Mouse (Mus musculus): ENCODE data around the gene Ap4s1. TPM values are rescaled to one million over a fixed set of nuclear protein-coding genes. Genes with fewer than 3 reads are reported as not detected.

The Ap4s1 gene
- polyA plus RNA-seq, 1 experiment from 2014 or later = 37.8 TPM

- no peaks in the 10 kb centered on the region for H3K4me1 ChIP-seq (ENCODE audit: control insufficient read depth, insufficient read depth, low read length)
- no peak overlapping the region for H3K4me3 ChIP-seq (ENCODE audit: low read length)
- no peak overlapping the region for H3K9ac ChIP-seq (ENCODE audit: low read depth, low read length)
- H3K4me2 ChIP-seq (replicated peaks; ENCODE audit: low read depth, low read length) = no peak overlapping the region
- H3K9me3 ChIP-seq (ENCODE audit: control insufficient read depth, low read length) = no peaks in the 10 kb centered on the region
- WGBS = 65% methylated on average over 3 of the region's 3 CpGs
- H3K36me3 ChIP-seq (ENCODE audit: control insufficient read depth, insufficient read depth, low read length) = no peaks in the 10 kb centered on the region
- no peaks in the 10 kb centered on the region for H3K27me3 ChIP-seq (ENCODE audit: control insufficient read depth, insufficient read depth, low read length)
- H3K27ac ChIP-seq (ENCODE audit: low read depth, low read length) = no peak overlapping the region
- no peak for ATAC-seq (ENCODE audit: low FRiP score, low TSS enrichment)
Measured at GRCm38 (mm10) chr12:51709741-51710140, 18.9 kb downstream of the Ap4s1 start.

- H3K4me3 ChIP-seq (ENCODE audit: low read length) = no peak overlapping the region
Measured at GRCm38 (mm10) chr12:51710154-51710553, 19.3 kb downstream of the Ap4s1 start.

GRCm38 (mm10) chr12:51712685-51713084 is 21.9 kb downstream of the Ap4s1 start:
- Histone ChIP-seq H3K4me2 (replicated peaks; ENCODE audit: low read depth, low read length) (no peak overlapping the region), H3K27ac (ENCODE audit: low read depth, low read length) (no peak overlapping the region), H3K27me3 (ENCODE audit: control insufficient read depth, insufficient read depth, low read length) (no peaks in the 10 kb centered on the region), H3K9me3 (ENCODE audit: control insufficient read depth, low read length) (no peaks in the 10 kb centered on the region), H3K4me1 (ENCODE audit: control insufficient read depth, insufficient read depth, low read length) (0 out of 2 replicates have a peak, but pooled peaks cover 5% of the 10 kb centered on the region), H3K4me3 (ENCODE audit: low read length) (no peak overlapping the region), H3K36me3 (ENCODE audit: control insufficient read depth, insufficient read depth, low read length) (no peaks in the 10 kb centered on the region), H3K9ac (ENCODE audit: low read depth, low read length) (no peak overlapping the region)
- 68% methylated on average over 1 of the region's 1 CpGs for WGBS
- ATAC-seq (ENCODE audit: low FRiP score, low TSS enrichment) = no peak

More at GRCm38 (mm10) chr12:51710154-51710553, 19.3 kb downstream of the Ap4s1 start:
- ATAC-seq (ENCODE audit: low FRiP score, low TSS enrichment) = no peak; the same call in 1 of the 2 replicates
- 52% methylated on average over 5 of the region's 5 CpGs for WGBS
- Histone ChIP-seq H3K4me1 (ENCODE audit: control insufficient read depth, insufficient read depth, low read length) (no peaks in the 10 kb centered on the region), H3K4me2 (replicated peaks; ENCODE audit: low read depth, low read length) (no peak overlapping the region), H3K36me3 (ENCODE audit: control insufficient read depth, insufficient read depth, low read length) (no peaks in the 10 kb centered on the region), H3K9me3 (ENCODE audit: control insufficient read depth, low read length) (no peaks in the 10 kb centered on the region), H3K27ac (ENCODE audit: low read depth, low read length) (no peak overlapping the region), H3K9ac (ENCODE audit: low read depth, low read length) (no peak overlapping the region), H3K27me3 (ENCODE audit: control insufficient read depth, insufficient read depth, low read length) (no peaks in the 10 kb centered on the region)

GRCm38 (mm10) chr12:51718617-51719016 is 27.8 kb downstream of the Ap4s1 start:
- ATAC-seq (ENCODE audit: low FRiP score, low TSS enrichment) = no peak

GRCm38 (mm10) chr12:51721836-51722235 is 31.0 kb downstream of the Ap4s1 start:
- H3K4me2 ChIP-seq (replicated peaks; ENCODE audit: low read depth, low read length) = no peak overlapping the region
- ATAC-seq (ENCODE audit: low FRiP score, low TSS enrichment) = no peak

More at GRCm38 (mm10) chr12:51718617-51719016, 27.8 kb downstream of the Ap4s1 start:
- Histone ChIP-seq H3K4me1 (ENCODE audit: control insufficient read depth, insufficient read depth, low read length) (0 out of 2 replicates have a peak, but pooled peaks cover 5% of the 10 kb centered on the region), H3K27me3 (ENCODE audit: control insufficient read depth, insufficient read depth, low read length) (no peaks in the 10 kb centered on the region), H3K4me3 (ENCODE audit: low read length) (no peak overlapping the region), H3K36me3 (ENCODE audit: control insufficient read depth, insufficient read depth, low read length) (no peaks in the 10 kb centered on the region; the same call in 1 of the 2 replicates), H3K4me2 (replicated peaks; ENCODE audit: low read depth, low read length) (no peak overlapping the region), H3K9me3 (ENCODE audit: control insufficient read depth, low read length) (no peaks in the 10 kb centered on the region), H3K27ac (ENCODE audit: low read depth, low read length) (no peak overlapping the region), H3K9ac (ENCODE audit: low read depth, low read length) (no peak overlapping the region)
- WGBS = 90% methylated on average over 6 of the region's 6 CpGs

GRCm38 (mm10) chr12:51729058-51729457 is 38.2 kb downstream of the Ap4s1 start:
- Histone ChIP-seq H3K27ac (ENCODE audit: low read depth, low read length) (peak overlapping the region; percentile 18; the same call in 1 of the 2 replicates), H3K4me3 (ENCODE audit: low read length) (no peak overlapping the region), H3K9ac (ENCODE audit: low read depth, low read length) (no peak overlapping the region), H3K4me1 (ENCODE audit: control insufficient read depth, insufficient read depth, low read length) (0 out of 2 replicates have a peak, but pooled peaks cover 3% of the 10 kb centered on the region), H3K27me3 (ENCODE audit: control insufficient read depth, insufficient read depth, low read length) (no peaks in the 10 kb centered on the region), H3K9me3 (ENCODE audit: control insufficient read depth, low read length) (no peaks in the 10 kb centered on the region), H3K36me3 (ENCODE audit: control insufficient read depth, insufficient read depth, low read length) (no peaks in the 10 kb centered on the region), H3K4me2 (replicated peaks; ENCODE audit: low read depth, low read length) (no peak overlapping the region)
- ATAC-seq (ENCODE audit: low FRiP score, low TSS enrichment) = no peak
- 59% methylated on average over 11 of the region's 11 CpGs for WGBS

More at GRCm38 (mm10) chr12:51721836-51722235, 31.0 kb downstream of the Ap4s1 start:
- Histone ChIP-seq H3K36me3 (ENCODE audit: control insufficient read depth, insufficient read depth, low read length) (no peaks in the 10 kb centered on the region; the same call in 1 of the 2 replicates), H3K4me1 (ENCODE audit: control insufficient read depth, insufficient read depth, low read length) (0 out of 2 replicates have a peak, but pooled peaks cover 3% of the 10 kb centered on the region), H3K27me3 (ENCODE audit: control insufficient read depth, insufficient read depth, low read length) (no peaks in the 10 kb centered on the region), H3K27ac (ENCODE audit: low read depth, low read length) (no peak overlapping the region), H3K9ac (ENCODE audit: low read depth, low read length) (no peak overlapping the region), H3K4me3 (ENCODE audit: low read length) (no peak overlapping the region), H3K9me3 (ENCODE audit: control insufficient read depth, low read length) (no peaks in the 10 kb centered on the region)
- WGBS = 88% methylated on average over 8 of the region's 8 CpGs

- Histone ChIP-seq H3K9me3 (ENCODE audit: control insufficient read depth, low read length) (no peaks in the 10 kb centered on the region), H3K36me3 (ENCODE audit: control insufficient read depth, insufficient read depth, low read length) (no peaks in the 10 kb centered on the region), H3K27ac (ENCODE audit: low read depth, low read length) (no peak overlapping the region), H3K9ac (ENCODE audit: low read depth, low read length) (no peak overlapping the region), H3K4me1 (ENCODE audit: control insufficient read depth, insufficient read depth, low read length) (0 out of 2 replicates have a peak, but pooled peaks cover 3% of the 10 kb centered on the region), H3K27me3 (ENCODE audit: control insufficient read depth, insufficient read depth, low read length) (no peaks in the 10 kb centered on the region), H3K4me2 (replicated peaks; ENCODE audit: low read depth, low read length) (no peak overlapping the region), H3K4me3 (ENCODE audit: low read length) (no peak overlapping the region)
- WGBS = 93% methylated on average over 9 of the region's 9 CpGs
- ATAC-seq (ENCODE audit: low FRiP score, low TSS enrichment) = no peak
Measured at GRCm38 (mm10) chr12:51729827-51730226, 39.0 kb downstream of the Ap4s1 start.

- Histone ChIP-seq H3K4me1 (ENCODE audit: control insufficient read depth, insufficient read depth, low read length) (peaks cover 12% of the 10 kb centered on the region), H3K9ac (ENCODE audit: low read depth, low read length) (no peak overlapping the region), H3K27me3 (ENCODE audit: control insufficient read depth, insufficient read depth, low read length) (no peaks in the 10 kb centered on the region), H3K4me3 (ENCODE audit: low read length) (no peak overlapping the region), H3K9me3 (ENCODE audit: control insufficient read depth, low read length) (no peaks in the 10 kb centered on the region), H3K36me3 (ENCODE audit: control insufficient read depth, insufficient read depth, low read length) (no peaks in the 10 kb centered on the region), H3K27ac (ENCODE audit: low read depth, low read length) (no peak overlapping the region), H3K4me2 (replicated peaks; ENCODE audit: low read depth, low read length) (no peak overlapping the region)
- WGBS = 80% methylated on average over 14 of the region's 14 CpGs
- no peak for ATAC-seq (ENCODE audit: low FRiP score, low TSS enrichment)
Measured at GRCm38 (mm10) chr12:51734605-51735211, 43.9 kb downstream of the Ap4s1 start.

GRCm38 (mm10) chr12:51735840-51736271 is 45.0 kb downstream of the Ap4s1 start:
- 43% methylated on average over 7 of the region's 7 CpGs for WGBS
- peak; percentile 75; the same call in 1 of the 2 replicates for ATAC-seq (ENCODE audit: low FRiP score, low TSS enrichment)

More at GRCm38 (mm10) chr12:51735840-51736271, 45.0 kb downstream of the Ap4s1 start:
- no peak overlapping the region for H3K9ac ChIP-seq (ENCODE audit: low read depth, low read length)
- H3K36me3 ChIP-seq (ENCODE audit: control insufficient read depth, insufficient read depth, low read length) = no peaks in the 10 kb centered on the region
- no peaks in the 10 kb centered on the region for H3K9me3 ChIP-seq (ENCODE audit: control insufficient read depth, low read length)
- H3K4me2 ChIP-seq (replicated peaks; ENCODE audit: low read depth, low read length) = no peak overlapping the region
- H3K4me1 ChIP-seq (ENCODE audit: control insufficient read depth, insufficient read depth, low read length) = peaks cover 12% of the 10 kb centered on the region
- H3K27ac ChIP-seq (ENCODE audit: low read depth, low read length) = 0 out of 2 replicates have a peak overlapping the region, but pooled peaks have one; percentile 1
- no peak overlapping the region for H3K4me3 ChIP-seq (ENCODE audit: low read length)
- H3K27me3 ChIP-seq (ENCODE audit: control insufficient read depth, insufficient read depth, low read length) = no peaks in the 10 kb centered on the region
